Mouse (Mus musculus) embryonic stem cell, embryonic (primary cell): ENCODE measurements at regions not wholly inside any gene's neighbourhood (a gene's known extent, or its start where the extent isn't known, plus 50 kb on each side); places are given as distances from the start of the nearest gene placed in this dataset.

Experiments
- CTCF ChIA-PET, 4 experiments: fragments of 300-600 bp in 2 of 4; fragments of 350-600 bp in 2 of 4; sonication (Branson Sonifier 250); formaldehyde crosslinking; loops; one replicate each; lab custom pipeline; 2022; ENCODE audit warnings: inconsistent platforms in 2 of 4; lab: Charles Lee
- POLR2A ChIA-PET, 4 experiments: fragments of 300-600 bp in 2 of 4; fragments of 350-600 bp in 2 of 4; sonication (Branson Sonifier 250); formaldehyde crosslinking; loops; one replicate each; lab custom pipeline; 2022; ENCODE audit warnings: antibody characterized with exemption in 4 of 4, inconsistent platforms in 1 of 4; lab: Charles Lee

DNA sequence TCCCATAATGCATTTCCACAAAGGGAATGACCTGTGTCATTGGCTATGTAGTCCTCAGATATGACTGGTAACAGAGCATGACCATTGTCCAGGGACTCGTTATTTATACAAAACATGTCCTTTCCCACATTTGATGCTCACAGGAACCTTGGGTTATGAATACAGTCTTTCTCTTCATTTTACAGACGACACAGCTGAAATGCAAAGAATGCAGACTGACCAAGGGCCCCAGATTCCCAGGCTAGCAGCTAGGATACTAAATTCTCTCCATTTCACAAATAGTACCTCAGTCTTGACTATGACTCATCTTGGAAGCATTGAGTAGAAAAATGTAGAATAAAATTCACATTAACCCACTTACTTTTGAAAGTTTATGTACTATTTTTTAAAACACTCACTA is 182.7 kb upstream of the Sox4 start:
- POLR2A ChIA-PET = interaction anchor here in 1 of 4 experiments (0.7 kb wide), 1 partner anchor 12 kb away, joined by 3 read pairs; no protein-coding TSS in a partner anchor
- CTCF ChIA-PET = no interaction called here

DNA sequence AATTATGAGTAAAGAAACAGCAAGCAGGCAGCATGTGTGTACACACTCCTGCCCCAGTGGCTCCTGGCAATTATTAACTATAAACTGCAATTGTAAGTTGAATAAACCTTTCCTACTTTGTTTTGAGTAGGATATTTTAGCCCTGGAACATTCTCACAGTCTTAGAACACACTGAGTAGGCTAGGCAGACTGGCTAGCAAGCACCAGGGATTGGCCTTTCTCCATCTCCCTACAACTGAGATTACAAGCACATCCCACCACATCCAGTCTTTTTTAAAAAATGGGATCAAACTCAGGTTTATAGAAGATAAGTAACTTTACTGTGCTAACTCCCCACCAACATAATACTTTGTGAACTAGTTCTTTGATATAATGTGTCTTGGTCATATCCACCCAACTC is 174.0 kb upstream of the Sox4 start:
- ChIA-PET POLR2A (interaction anchor here in 1 of 4 experiments (1.0 to 1.4 kb wide), 2 partner anchors 10 to 12 kb away, joined by 3 to 4 read pairs; no protein-coding TSS in a partner anchor), CTCF (no interaction called here)

DNA sequence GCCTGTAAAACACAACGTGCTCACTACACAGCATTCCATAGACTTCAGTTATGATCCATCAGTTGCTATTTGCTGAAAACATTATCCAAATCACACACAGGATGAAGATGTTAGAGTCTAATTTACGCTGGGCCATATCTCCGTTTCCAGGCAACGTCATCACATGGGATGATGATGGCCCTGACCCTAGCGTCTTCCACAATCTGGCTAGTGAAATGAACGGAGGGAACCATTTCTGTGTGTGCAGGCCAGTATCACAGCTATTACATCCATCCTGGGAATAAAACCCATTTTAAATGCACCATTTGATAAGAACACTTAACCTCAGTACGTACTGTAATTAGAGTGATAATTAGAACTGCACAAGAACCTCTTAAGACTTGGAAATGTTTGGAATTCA is 170.0 kb upstream of the Sox4 start:
- ChIA-PET CTCF (no interaction called here), POLR2A (interaction anchor here in 1 of 4 experiments (0.6 kb wide), 1 partner anchor 13 kb away, joined by 3 read pairs; no protein-coding TSS in a partner anchor)

DNA sequence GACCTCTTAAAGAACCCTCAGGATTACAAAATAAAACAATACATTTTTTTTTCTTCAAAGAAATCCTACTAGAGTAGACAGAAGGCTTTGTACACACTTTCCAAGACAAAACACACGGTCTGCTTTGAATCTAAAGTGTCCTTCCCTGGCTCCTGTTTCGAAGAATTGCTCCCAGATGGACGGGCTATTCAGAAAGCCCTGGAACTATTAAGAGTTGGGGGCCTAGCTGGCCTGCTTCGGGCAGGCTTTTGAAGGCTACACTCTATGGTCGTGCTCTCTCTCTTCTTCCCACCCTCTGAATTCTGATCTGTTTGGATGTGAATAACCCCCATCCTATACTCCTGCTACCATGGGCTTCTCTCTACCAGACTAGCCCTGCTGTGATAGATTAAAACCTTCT is 167.6 kb upstream of the Sox4 start:
- CTCF ChIA-PET = no interaction called here
- POLR2A ChIA-PET = no interaction called here

DNA sequence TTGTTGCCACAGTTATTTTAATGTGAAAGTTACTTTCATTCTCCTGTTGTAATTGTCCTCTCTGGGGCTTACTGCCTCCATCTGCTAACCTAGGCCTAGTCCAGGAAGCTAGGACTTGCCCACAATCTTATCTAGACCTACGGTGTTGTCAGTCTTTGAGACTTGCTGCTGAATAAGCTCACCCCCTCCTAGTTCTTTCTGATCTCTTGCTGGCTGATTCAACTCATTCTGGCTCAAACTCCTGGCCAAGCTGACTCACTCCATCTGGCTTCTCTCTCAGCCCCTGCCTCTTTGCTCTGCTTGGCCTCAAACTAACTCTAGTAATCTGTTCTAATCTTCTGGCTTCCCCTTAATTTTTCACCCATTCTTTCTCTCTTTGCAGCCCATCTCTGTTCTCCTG is 165.8 kb upstream of the Sox4 start:
- POLR2A ChIA-PET = no interaction called here
- CTCF ChIA-PET = no interaction called here

DNA sequence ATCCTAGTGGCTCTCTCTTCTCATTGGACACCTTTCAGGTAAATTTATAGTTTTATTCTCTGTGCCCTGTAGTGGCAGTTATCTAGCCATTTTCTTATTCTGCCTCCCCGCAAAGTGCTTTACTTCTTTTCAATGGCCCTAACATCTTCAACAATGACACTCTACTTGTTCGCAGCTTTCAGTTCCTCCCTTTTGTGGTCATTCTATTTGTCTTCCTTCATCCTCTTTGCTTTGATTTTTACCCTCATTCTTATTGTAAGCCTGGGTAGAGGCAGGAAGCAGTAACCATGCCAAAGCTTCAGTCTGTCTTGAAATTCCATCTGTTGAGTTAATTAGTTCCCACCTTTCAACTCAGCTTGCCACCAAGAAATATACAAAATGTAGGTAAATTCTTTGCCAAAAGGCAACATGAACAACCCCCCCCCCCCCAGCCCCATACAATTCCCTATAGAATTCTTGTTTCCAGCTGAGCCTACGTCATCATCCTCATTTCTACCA is 161.5 kb upstream of the Sox4 start:
- ChIA-PET CTCF (no interaction called here), POLR2A (interaction anchor here in 1 of 4 experiments (0.6 to 1.1 kb wide), 3 partner anchors 13 to 397 kb away, joined by 3 to 5 read pairs (median 3); no protein-coding TSS in a partner anchor)

DNA sequence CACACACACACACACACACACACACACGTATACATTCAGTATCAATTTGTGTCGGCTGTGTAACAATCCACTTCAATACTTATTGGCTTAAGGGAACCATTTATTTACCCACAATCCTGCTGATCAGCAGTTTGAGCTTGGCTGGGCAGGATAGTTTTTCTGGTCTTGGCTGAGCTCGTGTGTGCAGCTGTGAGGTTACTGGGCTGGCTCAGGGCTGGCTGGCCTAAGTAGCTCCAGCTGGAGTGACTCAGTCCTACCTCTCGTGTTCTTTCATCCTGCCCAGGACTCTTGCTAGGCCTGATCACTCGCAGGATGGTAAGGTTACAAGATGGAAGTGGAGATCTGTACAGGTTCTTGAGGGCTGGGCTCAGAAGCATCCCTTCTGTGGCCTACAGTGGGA is 156.6 kb upstream of the Sox4 start:
- CTCF ChIA-PET = interaction anchor here in 1 of 4 experiments (0.7 kb wide), 1 partner anchor 121 kb away, joined by 4 read pairs; no protein-coding TSS in a partner anchor
- POLR2A ChIA-PET = interaction anchor here in 1 of 4 experiments (1.1 to 1.2 kb wide), 2 partner anchors 11 to 1119 kb away, joined by 3 read pairs; no protein-coding TSS in a partner anchor

DNA sequence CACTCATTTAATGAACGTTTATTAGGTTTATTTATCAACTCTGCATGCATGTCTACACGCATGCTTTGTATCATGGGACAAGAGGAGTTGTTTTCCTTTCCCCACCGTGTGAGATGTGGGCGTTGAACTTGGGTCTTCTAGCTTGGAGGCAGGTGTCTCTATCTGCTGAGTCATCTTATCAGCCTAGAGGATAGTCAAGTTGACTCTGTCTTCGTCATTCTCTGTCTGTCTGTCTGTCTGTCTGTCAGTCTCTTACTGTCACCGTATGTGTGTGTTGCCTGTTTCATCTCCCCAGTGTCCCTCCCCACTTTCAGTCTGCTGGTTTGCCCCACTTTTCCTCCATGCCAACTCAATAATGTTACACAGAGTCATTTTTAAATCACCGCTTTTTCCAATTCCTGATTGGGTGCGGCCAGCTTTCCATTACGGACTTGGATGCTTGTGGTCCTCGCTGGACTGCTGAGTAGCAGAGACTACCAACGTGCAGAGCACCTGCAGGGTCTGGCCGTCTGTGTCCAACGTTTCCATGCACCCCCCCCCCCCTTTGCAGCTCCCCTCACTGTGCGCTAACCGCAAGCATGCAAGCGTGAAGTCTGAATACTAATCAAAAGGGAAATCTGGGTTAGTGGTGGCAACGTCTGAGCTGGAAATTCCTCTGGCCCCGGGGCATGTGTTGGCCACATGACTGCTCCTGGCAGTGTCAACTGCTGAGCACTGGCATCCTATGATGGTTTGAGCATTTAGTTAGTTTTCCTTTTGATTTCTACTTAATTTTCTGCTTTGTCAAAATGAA is 155.7 kb upstream of the Sox4 start:
- ChIA-PET POLR2A (interaction anchor here in 1 of 4 experiments (1.1 to 1.2 kb wide), 2 partner anchors 10 to 1120 kb away, joined by 3 read pairs; no protein-coding TSS in a partner anchor), CTCF (interaction anchor here in 2 of 4 experiments (0.6 to 0.7 kb wide), 2 partner anchors 120 to 210 kb away, joined by 4 to 7 read pairs; no protein-coding TSS in a partner anchor)

DNA sequence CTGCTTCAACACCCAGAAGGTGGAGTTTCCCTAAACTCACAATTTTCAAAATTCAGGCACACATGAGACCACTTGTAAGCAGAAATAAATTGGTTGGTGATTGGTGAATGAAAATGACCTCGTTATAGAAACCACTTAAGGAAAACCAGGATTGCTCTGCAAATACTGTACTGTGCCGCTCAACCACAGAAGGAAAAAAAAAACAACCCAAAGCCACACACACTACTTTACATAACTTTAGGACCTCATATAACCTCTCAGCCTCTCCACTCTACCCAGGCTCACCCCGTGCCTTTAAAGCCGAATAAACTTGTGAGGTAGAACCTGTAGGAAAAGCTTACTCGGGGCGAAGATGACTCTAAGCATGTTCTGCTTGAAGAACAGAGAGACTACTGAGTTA is 154.7 kb upstream of the Sox4 start:
- POLR2A ChIA-PET = interaction anchor here in 1 of 4 experiments (0.6 kb wide), 1 partner anchor 638 kb away, joined by 3 read pairs; no protein-coding TSS in a partner anchor
- CTCF ChIA-PET = interaction anchor here in 1 of 4 experiments (0.5 to 0.6 kb wide), 2 partner anchors 151 to 727 kb away, joined by 3 read pairs; no protein-coding TSS in a partner anchor

DNA sequence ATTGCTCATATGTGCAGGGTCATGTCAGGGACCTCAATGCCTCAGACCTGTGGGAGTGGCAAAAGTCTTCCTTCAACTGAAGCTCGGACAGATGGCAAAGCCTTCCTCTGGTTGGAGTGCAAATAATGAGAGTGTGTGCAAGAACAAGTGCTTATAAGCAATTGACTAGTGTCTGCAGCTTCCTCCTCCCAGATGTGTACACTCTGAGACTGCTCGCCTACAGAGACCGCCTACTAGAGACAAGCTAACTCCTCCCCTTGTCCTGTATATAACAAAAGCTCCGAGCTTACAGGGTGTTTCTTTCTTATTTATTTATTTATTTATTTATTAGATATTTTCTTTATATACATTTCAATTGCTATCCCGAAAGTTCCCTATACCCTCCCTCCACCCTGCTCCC is 138.7 kb upstream of the Sox4 start:
- ChIA-PET POLR2A (no interaction called here), CTCF (no interaction called here)

DNA sequence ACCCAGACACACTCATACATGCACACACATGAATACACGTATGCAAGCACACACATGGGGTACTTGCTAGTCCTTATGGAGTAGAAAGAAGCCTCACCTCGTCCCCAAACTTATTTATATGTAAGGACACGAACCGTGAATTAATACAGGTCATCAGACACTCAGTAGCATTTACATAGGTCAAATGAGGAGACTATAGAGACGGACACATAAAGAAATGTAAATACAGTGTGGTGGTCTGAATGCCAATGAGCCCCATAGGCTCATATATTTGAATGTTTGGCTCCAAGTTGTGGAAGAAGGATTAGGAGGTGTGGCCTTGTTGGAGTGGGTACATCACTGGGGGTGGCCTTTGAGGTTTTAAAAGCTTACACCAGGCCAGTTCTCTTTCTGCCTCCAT is 133.3 kb upstream of the Sox4 start:
- POLR2A ChIA-PET = interaction anchor here in 2 of 4 experiments (0.6 to 1.4 kb wide), 2 partner anchors 12 to 283 kb away, joined by 3 read pairs; no protein-coding TSS in a partner anchor
- CTCF ChIA-PET = no interaction called here

DNA sequence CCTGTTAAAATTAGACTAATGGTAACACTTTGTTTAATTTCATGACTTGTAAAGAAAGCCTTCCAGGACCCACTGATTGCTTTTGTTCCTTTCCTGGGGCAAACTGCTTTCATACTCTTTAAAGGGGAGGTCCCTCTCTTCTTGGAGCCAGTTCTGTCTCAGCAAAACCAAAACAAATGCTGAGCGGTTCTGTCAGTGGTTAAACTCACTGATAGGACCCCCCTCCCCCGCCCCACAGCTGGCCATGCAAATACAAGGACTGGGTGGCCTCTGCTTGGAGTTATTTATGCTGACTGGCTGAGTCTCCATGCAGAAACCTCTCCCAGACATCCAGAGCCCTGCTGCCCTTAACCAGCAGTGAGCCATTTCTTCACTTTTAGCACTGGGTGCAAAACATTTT is 127.6 kb upstream of the Sox4 start:
- ChIA-PET CTCF (no interaction called here), POLR2A (no interaction called here)

DNA sequence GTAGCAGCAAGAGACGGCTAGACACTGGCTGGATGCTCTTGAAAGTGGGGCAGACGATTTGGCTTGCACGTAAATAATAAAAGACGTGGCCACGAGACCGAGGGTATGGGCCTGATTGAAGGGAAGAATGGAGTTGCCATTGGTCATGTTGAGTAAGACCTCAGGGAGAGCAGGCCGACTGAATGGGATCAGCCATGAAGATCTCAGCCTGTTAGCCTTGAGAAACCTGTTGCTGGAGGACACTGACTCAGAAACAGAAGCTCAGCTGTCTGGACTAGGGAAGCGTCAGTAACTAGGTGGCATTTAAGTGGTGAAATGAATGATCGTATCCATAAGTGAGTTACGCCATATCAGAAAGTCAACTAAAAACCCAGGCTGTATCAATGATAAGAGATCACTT is 126.3 kb upstream of the Sox4 start:
- CTCF ChIA-PET = interaction anchor here in 1 of 4 experiments (0.6 kb wide), 1 partner anchor 536 kb away, joined by 4 read pairs; no protein-coding TSS in a partner anchor
- POLR2A ChIA-PET = no interaction called here

DNA sequence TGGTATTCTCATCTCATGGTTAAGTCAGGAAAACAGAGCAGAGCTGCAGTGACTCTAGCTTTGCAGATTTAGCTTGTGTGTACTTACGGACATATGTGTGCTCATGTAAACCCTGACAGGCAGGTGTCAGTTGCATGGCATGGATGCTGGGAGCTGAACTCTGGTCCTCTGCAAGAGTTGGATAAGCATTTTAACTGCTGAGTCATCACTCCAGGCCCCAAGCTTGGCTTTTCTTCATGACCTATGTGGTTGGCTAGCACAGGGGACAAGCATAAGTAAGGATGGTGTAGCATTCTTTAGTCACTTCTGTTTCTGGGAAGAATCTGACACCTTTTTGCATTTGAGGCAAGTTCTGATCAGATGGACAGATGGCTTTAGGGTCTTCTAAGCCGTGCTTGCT is 120.1 kb upstream of the Sox4 start:
- ChIA-PET CTCF (interaction anchor here in 1 of 4 experiments (0.7 kb wide), 1 partner anchor 316 kb away, joined by 4 read pairs; no protein-coding TSS in a partner anchor), POLR2A (interaction anchor here in 1 of 4 experiments (0.6 to 0.7 kb wide), 2 partner anchors 202 to 320 kb away, joined by 4 to 5 read pairs; no protein-coding TSS in a partner anchor)

DNA sequence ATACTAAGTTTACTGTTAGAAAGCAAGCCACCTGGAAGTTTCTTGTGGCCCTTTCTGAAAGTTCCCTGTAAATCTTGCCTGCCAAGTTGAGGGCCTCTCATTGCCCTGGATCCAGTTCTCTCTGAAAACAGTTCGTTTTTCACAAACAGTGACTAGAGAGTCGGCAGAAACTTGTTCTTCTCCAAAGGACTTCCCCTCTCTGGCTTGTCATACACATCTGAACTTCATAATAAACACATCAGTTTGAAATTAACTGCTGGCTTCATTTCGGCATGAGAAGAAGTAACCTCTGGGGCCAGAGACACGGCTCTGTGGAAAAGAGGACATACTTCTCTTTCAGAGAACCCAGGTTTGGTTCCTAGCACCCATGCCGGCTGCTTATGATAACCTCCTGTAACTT is 110.4 kb upstream of the Sox4 start:
- POLR2A ChIA-PET = no interaction called here
- CTCF ChIA-PET = no interaction called here

DNA sequence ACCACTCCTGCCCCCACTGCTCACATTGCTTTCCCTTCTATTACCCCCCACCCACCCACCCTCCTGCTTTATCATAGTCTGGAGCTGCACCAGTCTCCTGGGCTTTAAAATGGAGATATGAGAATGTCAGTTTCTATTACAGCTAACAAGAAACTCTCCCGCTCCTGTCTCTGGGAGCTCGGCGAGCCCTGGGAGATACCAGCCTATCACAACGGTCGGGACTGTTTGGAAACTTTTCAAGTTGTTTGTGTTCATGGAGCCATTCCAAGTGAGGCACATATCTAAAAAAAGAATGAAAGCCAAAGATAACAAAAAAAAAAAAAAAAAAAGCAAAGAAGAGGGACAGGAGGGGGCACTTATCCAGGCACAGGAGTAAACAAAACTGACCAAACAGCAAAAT is 105.2 kb upstream of the Sox4 start:
- ChIA-PET POLR2A (no interaction called here), CTCF (no interaction called here)

DNA sequence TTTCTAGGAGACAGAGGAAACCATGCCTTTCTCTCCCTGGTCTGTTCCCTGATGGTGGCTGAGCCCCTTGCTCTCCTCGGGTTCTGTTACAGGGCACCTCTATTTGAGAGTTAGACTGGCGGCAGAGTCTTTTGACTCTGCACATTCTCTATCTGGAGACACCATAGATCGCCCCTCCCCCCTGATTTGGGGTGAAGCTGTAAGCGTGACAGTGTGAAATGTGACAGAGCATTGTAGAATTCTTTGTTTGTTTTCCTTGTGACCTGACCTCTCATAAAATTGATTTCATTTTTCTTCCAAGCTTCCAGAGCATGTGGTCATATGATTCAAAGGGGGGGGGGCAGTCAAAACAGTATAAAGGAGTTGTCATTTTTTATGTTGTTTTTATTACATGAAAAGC is 96.2 kb upstream of the Sox4 start:
- CTCF ChIA-PET = no interaction called here
- POLR2A ChIA-PET = interaction anchor here in 1 of 4 experiments (0.6 kb wide), 1 partner anchor 357 kb away, joined by 5 read pairs; no protein-coding TSS in a partner anchor

DNA sequence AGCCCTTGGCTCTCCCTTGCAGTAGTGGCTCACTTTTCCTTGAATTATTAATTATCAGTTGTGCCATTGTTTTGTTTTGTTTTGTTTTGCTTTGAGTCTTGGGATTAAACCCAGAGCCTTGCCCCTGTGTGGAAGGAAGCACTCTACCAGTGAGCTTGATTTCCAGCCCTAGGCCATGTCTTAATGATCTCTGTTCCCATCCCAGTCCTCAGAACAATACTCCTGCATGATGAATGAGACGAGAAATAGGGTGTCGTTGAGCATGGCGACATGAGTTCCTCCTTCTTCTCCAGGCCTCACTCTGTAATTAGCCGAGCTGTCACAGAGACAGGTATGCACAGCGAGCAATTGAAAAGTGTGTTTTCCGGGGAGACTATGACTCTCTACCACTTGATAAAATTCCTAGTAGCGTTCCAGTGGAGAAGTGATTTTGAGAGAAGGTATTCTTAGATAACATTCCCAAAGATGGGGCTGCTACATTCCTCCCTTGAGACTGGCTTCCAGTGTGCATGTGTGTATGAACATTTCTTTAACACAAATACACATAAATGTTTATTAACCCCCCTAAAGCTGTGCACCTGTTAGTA is 95.6 kb upstream of the Sox4 start:
- ChIA-PET CTCF (no interaction called here), POLR2A (interaction anchor here in 1 of 4 experiments (0.6 kb wide), 1 partner anchor 358 kb away, joined by 5 read pairs; no protein-coding TSS in a partner anchor)

DNA sequence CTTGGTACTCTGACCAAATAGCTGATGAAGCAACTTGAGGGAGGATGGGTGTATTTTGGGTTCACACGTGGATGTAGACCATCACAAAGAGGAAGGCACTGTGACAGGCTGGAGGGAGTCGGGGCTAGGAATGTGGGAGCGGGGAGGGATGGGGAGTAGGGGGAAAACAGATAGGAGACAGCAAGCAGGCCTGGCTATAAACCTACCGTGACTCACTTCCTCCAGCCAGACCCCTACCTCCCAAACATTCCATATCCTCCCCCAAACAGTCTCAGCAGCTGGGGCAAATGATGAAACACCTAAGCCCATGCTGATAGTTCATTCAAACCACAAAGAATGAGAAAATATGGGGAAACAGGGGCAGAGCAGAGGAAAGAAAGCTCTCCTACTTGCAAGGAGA is 91.1 kb upstream of the Sox4 start:
- CTCF ChIA-PET = no interaction called here
- POLR2A ChIA-PET = interaction anchor here in 1 of 4 experiments (0.6 kb wide), 1 partner anchor 103 kb away, joined by 3 read pairs; no protein-coding TSS in a partner anchor
